20 mouse cellular contexts compared by ENCODE assay signal in the genomic region with DNA sequence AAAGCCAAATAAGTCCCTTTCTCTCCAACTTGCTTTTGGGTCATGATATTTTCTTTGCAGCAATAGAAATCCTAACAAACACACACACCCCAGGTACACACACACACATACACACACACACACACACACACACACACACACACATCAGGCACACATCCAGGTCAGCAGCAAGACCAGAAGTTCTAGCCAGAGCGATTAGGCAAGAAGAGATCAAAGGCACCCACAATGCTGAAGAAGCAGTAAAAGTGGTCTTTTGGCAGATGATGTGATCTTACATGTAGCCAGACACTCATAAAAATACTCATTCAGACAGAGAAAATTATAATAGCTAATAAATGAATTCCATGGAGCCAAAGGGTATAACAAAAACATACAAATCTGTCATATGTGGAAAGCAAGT. TPM values are rescaled to one million over a fixed set of nuclear protein-coding genes. Genes with fewer than 3 reads are reported as not detected.
"Had no signal": no experiment of that assay in that cellular context is flagged by ENCODE, and none has a peak within 500 bp of the region (broad histone marks: within the 10 kb centered on the region; RNA-seq: fewer than 3 reads in every experiment).

No protein-coding gene starts in this region.

- DNase-seq: layer of hippocampus, adult 9-11 months; layer of hippocampus, postnatal 36 days; liver; retina, postnatal 1 day; right cerebral cortex, postnatal 4 days; thymus, adult 2 months; thymus, postnatal 25 days had no signal

- H3K36me3 ChIP-seq: hindbrain, embryonic 15.5 days; kidney, embryonic 15.5 days; limb, embryonic 12.5 days; liver, embryonic 15.5 days; neural tube, embryonic 13.5 days; stomach, embryonic 15.5 days had no signal

- H3K27ac ChIP-seq: hindbrain, embryonic 15.5 days; kidney, embryonic 15.5 days; limb, embryonic 12.5 days; liver, embryonic 15.5 days; macrophage; neural tube, embryonic 13.5 days; stomach, embryonic 15.5 days had no signal

- H3K9ac ChIP-seq: hindbrain, embryonic 15.5 days; kidney, embryonic 15.5 days; limb, embryonic 12.5 days; liver, embryonic 15.5 days; neural tube, embryonic 13.5 days; stomach, embryonic 15.5 days had no signal

- H3K4me3 ChIP-seq: hindbrain, embryonic 15.5 days; kidney, embryonic 15.5 days; limb, embryonic 12.5 days; liver, embryonic 15.5 days; megakaryocyte, embryonic 14.5 days; neural tube, embryonic 13.5 days; stomach, embryonic 15.5 days had no signal

- H3K4me2 ChIP-seq: hindbrain, embryonic 15.5 days; kidney, embryonic 15.5 days; limb, embryonic 12.5 days; liver, embryonic 15.5 days; midbrain, embryonic 11.5 days; neural tube, embryonic 13.5 days; stomach, embryonic 15.5 days had no signal

- H3K9me3 ChIP-seq: hindbrain, embryonic 15.5 days; kidney, embryonic 15.5 days; liver, embryonic 15.5 days; neural tube, embryonic 13.5 days; stomach, embryonic 15.5 days had no signal

- ATAC-seq: intestine, embryonic 16.5 days; midbrain, embryonic 16.5 days had no signal

- H3K27me3 ChIP-seq: hindbrain, embryonic 15.5 days; kidney, embryonic 15.5 days; limb, embryonic 12.5 days; liver, embryonic 15.5 days; megakaryocyte, embryonic 14.5 days; neural tube, embryonic 13.5 days; stomach, embryonic 15.5 days had no signal

RNA-seq across cellular contexts. Expression of a gene that starts 52.4 kb away (rescaled TPM):
- polyA plus RNA-seq: intestine, embryonic 16.5 days; liver, embryonic 15.5 days; macrophage; spleen, adult 2 months; stomach, embryonic 15.5 days; urinary bladder, adult 2 months had no signal
